Mouse (Mus musculus) heart, postnatal 25 days (tissue): ENCODE measurements around the gene Myo3b. TPM values are rescaled to one million over a fixed set of nuclear protein-coding genes. Genes with fewer than 3 reads are reported as not detected.

Experiments
- DNase-seq: peaks from one replicate; pipeline ENCODE4 v3.0.0; 2022; ENCODE audit warnings: low spot score
- intact Hi-C: fragments of 180-260 bp; cut with DNase I; formaldehyde crosslinking; loops from one replicate; pipeline ENCODE4 v1.15.1; 2025
- total RNA-seq, 2 experiments: library from RNA; stranded (reverse); gene quantifications; 2 replicates each; pipeline ENCODE4 v1.2.3; 2021

Gene Myo3b
- total RNA-seq, 2 experiments from 2014 or later = not detected

DNA sequence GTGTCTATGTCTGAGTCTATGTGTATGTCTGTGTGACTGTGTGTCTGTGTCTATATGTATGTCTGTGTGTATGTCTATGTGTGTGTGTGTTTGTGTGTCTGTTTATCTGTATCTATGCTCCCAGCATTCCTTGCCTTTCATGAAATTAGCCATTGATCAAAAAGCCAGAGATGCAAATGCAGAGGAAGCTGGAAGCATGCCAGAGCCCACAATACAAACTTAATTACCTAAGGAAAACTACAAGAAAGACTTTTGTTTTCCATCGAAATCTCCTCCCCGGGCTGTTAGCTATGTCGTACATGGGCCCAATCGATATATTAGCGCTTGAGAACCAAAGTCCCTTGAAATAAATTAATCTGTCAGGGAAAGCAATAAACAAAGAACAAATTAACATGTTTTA is 367.9 kb downstream of the Myo3b start:
- no peak for DNase-seq
- intact Hi-C loops = no loop called here

DNA sequence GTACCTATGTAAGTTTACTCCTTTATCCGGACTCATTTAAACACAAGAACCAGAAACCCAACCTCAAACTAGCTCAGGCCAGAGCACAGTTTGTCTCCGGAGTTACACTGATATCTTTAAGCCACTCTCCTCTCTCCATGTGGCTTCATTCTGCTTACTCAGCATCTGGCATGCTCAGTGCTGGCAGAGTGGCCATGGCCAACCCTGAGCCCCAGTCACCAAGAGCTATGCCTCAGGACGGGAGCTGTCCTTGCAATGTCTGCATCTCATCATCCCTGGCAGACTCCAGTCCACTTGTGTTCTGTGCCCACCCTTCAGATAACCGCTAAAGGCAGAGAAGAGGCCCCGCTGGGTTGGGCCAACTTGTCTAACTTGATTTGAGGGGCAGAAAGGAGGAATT is 368.8 kb downstream of the Myo3b start:
- intact Hi-C loops = no loop called here
- no peak for DNase-seq

DNA sequence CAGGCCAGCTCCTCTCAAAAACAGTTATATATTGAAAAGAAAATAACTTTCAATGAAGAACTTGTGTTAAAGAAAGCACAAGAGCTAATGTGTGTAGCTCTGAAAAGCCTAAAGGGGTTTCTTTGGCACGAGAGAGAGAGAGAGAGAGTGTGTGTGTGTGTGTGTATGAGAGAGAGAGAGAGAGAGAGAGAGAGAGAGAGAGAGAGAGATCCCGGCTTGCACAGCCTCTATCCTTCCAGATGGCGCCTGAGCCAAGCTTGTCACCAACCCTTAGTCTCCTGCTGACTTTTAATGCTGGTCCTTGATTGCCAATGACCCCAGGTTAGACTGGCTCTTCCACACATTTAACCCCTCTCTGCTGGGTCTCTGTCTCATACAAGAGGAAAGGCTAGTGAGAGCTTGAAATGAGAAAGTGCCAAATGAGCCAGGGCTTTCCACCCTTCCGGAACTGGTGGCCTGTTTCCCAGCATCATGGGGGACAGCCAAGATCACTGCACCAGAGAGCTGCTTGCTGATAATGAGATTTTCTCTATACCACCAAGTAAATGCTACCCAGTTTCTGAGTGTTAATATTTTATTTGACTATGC is 371.5 kb downstream of the Myo3b start:
- no peak for DNase-seq
- intact Hi-C loops = no loop called here

DNA sequence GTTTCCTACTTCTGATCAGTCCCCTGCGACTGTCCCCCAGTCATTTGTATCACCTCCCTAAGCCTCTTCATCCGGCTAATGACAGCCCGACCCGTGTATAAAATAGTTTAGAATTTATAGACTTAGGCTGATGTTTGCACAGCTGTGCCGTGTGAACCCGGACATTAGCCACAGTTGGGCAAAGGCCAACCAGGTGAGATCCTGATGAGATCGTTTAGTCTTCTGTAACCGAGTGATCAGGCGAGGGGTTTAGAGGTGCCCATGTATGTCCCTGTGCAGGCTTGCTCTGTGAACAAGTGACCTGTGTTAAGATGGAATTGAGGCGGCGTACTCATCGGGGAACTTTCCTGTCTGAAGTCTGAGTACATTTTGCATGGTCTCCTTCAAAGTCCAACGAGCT is 373.4 kb downstream of the Myo3b start:
- intact Hi-C loops = no loop called here
- no peak for DNase-seq

DNA sequence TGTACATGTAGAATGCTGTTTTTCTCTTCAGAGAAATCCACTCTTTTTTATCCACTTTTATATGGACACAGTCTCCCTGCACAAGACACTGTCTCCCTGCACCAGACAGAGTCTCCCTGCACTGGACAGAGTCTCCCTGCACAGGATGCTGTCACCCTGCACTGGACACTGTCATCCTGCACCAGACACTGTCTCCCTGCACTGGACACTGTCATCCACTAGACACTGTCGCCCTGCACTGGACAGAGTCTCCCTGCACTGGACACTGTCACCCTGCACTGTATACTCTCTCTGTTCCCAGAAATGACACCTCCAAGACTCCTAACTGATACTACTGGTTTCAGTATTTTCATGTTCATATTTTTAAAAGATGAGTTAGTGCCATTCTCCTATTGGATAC is 375.5 kb downstream of the Myo3b start:
- intact Hi-C loops = no loop called here

DNA sequence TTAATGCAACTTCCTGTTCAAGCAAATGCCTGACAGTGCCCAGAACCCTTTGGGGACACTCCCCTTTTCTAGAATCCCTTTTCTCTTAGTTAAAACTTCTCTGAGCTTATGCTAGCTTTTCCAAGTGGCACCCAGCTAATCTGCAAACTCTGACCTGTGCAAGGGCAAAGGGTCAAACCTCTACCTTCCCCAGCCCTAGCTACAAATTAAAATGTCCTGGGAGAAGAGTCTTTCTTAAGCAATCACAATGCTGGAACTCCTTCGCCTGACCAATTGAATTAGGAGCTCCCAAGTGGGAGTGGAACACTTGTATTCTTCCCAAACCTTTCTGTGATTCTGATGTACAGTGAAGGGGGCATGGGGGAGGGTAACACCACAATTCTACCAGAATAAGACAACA is 376.6 kb downstream of the Myo3b start:
- no peak for DNase-seq
- intact Hi-C loops = no loop called here

More for the DNA sequence above, 375.5 kb downstream of the Myo3b start:
- no peak for DNase-seq

DNA sequence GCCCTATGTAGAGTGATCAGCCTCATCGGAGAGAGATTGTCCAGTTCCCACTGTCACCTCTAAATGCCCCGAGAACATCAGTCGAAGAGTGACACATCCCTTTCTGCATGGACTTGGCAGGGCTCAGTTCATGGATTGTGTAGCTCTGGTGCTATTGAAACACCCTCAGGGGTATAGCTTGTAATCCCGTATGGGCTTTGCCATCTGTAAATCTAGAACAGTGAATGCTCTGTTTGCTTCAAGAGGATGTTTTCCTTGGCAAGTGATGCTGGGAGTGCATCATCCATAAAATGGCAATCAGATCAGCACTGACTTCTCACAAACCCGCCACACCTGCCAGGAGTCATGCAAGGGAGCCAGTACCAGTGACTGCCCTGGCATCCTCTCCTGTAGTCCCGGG is 380.4 kb downstream of the Myo3b start:
- intact Hi-C loops = no loop called here

DNA sequence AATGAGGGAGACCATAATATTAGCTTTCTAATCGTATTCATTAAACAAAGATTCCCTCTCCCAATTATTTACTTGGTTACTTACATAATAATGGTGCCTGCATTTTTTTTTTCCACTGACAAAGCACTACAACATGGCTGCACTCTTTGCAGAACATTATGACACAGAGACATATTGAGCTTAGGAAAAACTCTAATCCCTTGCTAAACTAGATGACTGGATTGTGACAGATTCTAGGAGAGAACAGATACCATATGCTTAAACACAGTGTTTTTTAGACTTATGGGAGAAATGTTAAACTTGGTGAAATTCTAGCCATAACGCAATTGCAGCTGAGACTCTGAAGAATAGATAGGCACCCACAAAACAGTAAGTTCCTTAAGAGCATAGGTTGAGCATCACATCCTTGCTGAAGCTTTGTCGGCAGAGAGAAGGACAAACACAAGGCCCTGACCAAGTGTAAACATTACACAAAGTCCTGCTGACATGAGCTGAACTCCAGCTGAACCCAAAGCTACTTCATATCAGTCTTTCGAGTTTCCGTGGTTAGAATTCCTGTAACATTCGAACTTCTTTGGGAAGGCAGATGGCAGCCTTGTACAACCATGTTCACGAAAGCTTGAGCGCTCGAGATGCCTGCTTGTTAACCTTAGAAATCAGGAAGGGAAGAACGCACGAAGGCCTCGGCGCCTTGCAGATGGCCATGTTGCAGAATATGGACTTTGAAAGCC is 382.4 kb downstream of the Myo3b start:
- intact Hi-C loops = no loop called here
- DNase-seq = no peak

More for the DNA sequence above, 380.4 kb downstream of the Myo3b start:
- DNase-seq = no peak

DNA sequence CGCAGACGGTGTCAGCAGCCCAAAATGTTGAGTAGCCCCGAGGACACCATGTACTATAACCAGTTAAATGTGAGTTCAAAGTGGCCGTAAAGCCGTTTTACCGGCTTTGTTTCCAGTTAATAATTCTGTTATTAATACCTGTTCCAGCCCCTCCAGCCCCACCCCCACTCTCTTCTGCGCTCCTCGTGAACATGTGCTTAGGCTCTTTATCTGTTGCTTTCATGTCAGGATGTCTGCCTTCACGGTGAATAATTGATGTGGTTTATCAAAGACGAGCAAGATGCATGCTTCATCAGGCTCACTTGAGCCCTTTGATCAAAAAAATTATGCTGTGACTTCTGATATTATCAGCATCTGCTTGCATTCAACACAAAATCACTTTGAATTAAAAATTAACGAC is 386.7 kb downstream of the Myo3b start:
- intact Hi-C loops = no loop called here
- DNase-seq = no peak

DNA sequence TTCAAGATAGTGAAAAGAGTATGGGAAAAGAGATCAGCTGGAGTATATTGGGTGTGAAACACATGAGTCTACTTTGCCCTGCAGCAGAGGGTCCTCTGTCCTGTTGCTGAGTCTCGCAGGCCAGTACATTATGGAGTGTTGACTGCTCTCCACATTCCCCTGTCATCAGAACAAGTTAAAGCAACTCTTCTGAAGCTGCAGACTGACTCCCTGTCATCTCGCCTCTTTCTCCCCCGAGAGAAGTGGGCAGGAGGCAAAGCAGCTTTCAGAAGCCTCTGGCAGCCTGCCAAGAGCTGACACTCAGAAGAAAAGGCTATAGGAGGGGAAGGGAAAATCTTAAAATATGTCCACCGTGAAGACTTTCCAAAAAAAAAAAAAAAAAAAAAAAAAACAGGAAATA is 404.1 kb downstream of the Myo3b start:
- no peak for DNase-seq
- intact Hi-C loops = no loop called here

DNA sequence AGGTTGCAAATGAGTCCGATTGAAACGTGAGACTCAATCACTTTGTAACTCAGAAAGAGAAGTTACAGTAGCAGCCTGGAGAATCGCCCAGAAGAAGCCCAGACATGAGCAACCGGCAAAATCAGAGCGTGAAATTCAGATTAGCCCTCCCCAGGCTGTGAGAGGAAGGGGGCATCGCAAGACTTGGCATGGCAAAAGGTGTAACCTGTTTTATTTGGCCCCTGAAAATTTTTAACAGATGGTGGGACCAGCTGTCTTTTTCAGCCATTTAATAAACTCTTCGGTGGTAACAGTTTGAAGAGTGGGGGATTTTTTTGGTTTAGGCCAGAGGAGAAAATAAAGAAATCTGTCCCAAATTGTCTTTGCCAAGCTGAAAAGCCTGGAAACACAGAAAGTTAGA is 405.2 kb downstream of the Myo3b start:
- intact Hi-C loops = no loop called here

DNA sequence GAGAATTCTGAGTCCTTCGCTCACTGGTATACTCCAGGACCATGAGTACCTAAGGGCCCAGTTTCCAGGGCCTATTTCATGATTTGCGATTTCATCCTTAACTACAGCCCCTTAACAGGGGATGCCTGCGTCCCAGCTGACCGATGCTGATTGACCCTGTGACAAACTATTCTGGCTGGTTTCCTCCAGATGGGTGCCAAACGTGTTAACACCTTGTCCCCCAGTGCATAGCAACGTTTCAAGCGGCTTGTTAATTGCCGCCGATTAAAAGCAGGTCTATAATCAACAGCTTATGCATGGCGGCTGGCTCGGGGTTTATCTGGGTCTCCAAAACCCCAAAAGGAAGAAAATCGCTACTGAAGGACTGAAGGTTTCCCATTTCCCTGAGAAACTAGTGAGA is 417.3 kb downstream of the Myo3b start:
- no peak for DNase-seq
- intact Hi-C loops = no loop called here

More for the DNA sequence above, 405.2 kb downstream of the Myo3b start:
- DNase-seq = no peak

DNA sequence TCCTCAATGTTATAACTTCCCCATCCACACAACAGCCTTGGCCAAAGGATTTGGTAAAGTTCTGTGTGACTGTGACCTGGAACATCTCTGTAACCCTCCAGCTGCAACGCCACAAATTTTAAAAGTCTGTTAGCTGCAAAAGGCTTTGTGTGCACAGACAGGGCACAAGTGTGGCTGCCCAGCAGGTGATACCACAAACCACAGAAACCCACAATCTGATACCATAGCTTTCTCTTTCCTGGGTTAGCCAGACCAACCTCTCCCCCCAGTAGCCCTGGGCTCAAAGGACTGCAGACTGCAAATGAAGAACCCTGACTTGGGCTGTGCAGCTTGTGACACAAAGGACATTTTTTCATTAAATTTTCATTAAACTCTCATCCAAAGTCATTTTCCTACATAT is 424.7 kb downstream of the Myo3b start:
- no peak for DNase-seq
- intact Hi-C loops = no loop called here

DNA sequence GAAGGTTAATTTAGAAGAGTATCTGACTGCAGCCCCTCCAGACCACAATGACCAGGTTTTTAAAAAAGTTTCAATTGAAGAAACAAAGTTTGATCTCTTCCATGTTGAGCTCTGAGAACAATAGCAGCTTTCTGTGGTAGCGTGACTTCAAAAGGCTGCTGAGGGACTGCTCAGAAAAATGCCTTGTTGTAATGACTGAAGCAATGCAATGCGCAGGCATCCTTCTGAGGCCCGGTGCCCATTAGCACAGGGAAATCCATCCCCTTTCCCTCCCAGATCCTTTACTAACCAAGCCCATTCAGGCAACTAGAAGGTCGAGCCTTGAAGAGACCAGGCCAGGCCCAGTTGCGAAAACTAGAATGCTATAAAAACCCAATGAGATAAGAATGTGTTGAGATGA is 432.2 kb downstream of the Myo3b start:
- intact Hi-C loops = no loop called here
- no peak for DNase-seq

DNA sequence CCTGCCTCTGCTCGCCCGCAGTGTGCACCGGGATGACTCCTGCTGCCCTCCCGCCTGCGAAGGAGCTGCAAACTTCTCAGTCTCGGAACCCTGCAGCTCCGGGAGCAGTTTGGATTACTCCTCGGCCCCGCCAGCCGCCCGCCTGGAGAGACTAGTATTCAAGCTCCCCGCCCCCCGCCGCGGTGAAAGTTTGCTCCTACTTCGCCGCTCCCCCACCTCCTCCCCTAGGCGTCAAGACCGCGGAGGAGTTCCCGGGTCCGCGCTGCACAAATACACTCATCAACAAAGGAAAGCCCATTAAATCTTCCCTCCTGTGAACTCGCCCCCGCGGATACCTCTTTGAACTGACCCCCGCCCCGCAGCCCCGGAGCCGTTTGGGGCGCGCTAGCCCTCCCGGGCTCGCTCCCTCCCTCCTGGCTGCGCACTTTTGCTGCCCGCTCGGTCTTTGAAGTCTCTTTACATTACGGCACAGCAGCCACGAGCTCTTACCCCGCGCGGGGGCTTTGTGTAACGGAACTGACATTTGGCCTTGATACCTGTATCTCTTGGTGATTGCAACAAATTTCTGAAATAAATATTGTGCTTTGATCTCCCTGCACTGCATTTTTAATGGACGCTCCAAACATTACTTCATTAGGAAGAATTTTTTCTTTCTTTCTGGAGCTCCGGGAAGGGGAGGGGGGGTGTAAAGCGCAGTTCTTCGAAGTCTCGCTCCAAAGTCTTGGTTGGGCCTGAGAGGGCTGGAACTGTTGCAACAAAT is 433.1 kb downstream of the Myo3b start:
- DNase-seq = no peak
- intact Hi-C loops = no loop called here

Other genes with a start within 250 kb of the Myo3b start
- gene Ccdc173, start 249.6 kb upstream of the Myo3b start, total RNA-seq = under 1 TPM; 0.39 to 0.64 TPM
- gene Phospho2, start 249.5 kb upstream of the Myo3b start, total RNA-seq = 10 to 100 TPM; 20.5 to 24.7 TPM
- 10 to 100 TPM; 39.1 to 45.6 TPM for gene Klhl23, start 217.2 kb upstream of the Myo3b start, total RNA-seq
- gene Ssb, start 177.6 kb upstream of the Myo3b start, total RNA-seq = 10 to 100 TPM; 59.5 to 71.5 TPM
- 10 to 100 TPM; 21.4 to 23.6 TPM for gene Mettl5, start 153.5 kb upstream of the Myo3b start, total RNA-seq
- 100 to 1,000 TPM; 119 to 124 TPM for gene Ubr3, start 141.9 kb upstream of the Myo3b start, total RNA-seq